Mouse (Mus musculus): ENCODE measurements around the gene 4930512M02Rik.

GRCm38 (mm10) chr11:11667254-11667921 is 39.8 kb upstream of the 4930512M02Rik start:
- TF ChIP-seq EP300 (optimal IDR thresholded peaks at IDR 0.05) (no peak), CTCF (IDR thresholded peaks at IDR 0.05; ENCODE audit: low read depth) (no peak)

Data from stomach, postnatal 0 days (tissue).